Mouse (Mus musculus): Measurements from ENCODE around the gene Arap1.

Gene Arap1

GRCm38 (mm10) chr7:101367901-101368852 is 20.3 kb downstream of the Arap1 start:
- no peak for DNase-seq

GRCm38 (mm10) chr7:101369666-101370065 is 21.8 kb downstream of the Arap1 start:
- no peak for DNase-seq

- no peak for DNase-seq
Measured at GRCm38 (mm10) chr7:101373082-101373481, 25.2 kb downstream of the Arap1 start.

GRCm38 (mm10) chr7:101374155-101374554 is 26.3 kb downstream of the Arap1 start:
- DNase-seq: no peak

GRCm38 (mm10) chr7:101376701-101377340 is 29.0 kb downstream of the Arap1 start:
- no peak for DNase-seq

- DNase-seq: peak; percentile 82 to 89
Measured at GRCm38 (mm10) chr7:101377741-101378262, 29.9 kb downstream of the Arap1 start.

GRCm38 (mm10) chr7:101378285-101378684 is 30.4 kb downstream of the Arap1 start:
- no peak for DNase-seq

- DNase-seq: peak; percentile 51 to 64
Measured at GRCm38 (mm10) chr7:101378796-101379465, 31.1 kb downstream of the Arap1 start.

GRCm38 (mm10) chr7:101379732-101380131 is 31.9 kb downstream of the Arap1 start:
- no peak for DNase-seq

- DNase-seq: no peak
Measured at GRCm38 (mm10) chr7:101381512-101381911, 33.6 kb downstream of the Arap1 start.

- peak in 1 of 2 experiments; percentile 55 for DNase-seq
Measured at GRCm38 (mm10) chr7:101382378-101382777, 34.5 kb downstream of the Arap1 start.

- DNase-seq: no peak
Measured at GRCm38 (mm10) chr7:101383756-101384155, 35.9 kb downstream of the Arap1 start.

GRCm38 (mm10) chr7:101384931-101385330 is 37.1 kb downstream of the Arap1 start:
- peak; percentile 53 to 70 for DNase-seq

GRCm38 (mm10) chr7:101385331-101385733 is 37.5 kb downstream of the Arap1 start:
- DNase-seq: peak; percentile 63 to 76

GRCm38 (mm10) chr7:101385866-101386452 is 38.1 kb downstream of the Arap1 start:
- DNase-seq: peak; percentile 69 to 80

GRCm38 (mm10) chr7:101389256-101389655 is 41.4 kb downstream of the Arap1 start:
- no peak for DNase-seq

- peak; percentile 50 to 67 for DNase-seq
Measured at GRCm38 (mm10) chr7:101391909-101392479, 44.1 kb downstream of the Arap1 start.

- peak in 1 of 2 experiments; percentile 57 for DNase-seq
Measured at GRCm38 (mm10) chr7:101393015-101393414, 45.1 kb downstream of the Arap1 start.

GRCm38 (mm10) chr7:101393694-101394504 is 46.0 kb downstream of the Arap1 start:
- DNase-seq: peak; percentile 80 to 87

- DNase-seq: no peak
Measured at GRCm38 (mm10) chr7:101394569-101394968, 46.7 kb downstream of the Arap1 start.

- peak; percentile 47 to 66 for DNase-seq
Measured at GRCm38 (mm10) chr7:101395471-101395870, 47.6 kb downstream of the Arap1 start.

All from kidney, postnatal 4 days (tissue).